Mouse (Mus musculus) right cerebral cortex, postnatal 10 days (tissue): Measurements from ENCODE around the gene Prr13.
A peak's percentile ranks its signal among the peaks of the same experiment; 100 is the strongest.

Source experiments
- DNase-seq, 2 experiments: peaks; one replicate each; pipeline ENCODE4 v3.0.0; 2021; ENCODE audit warnings: low spot score in 2 of 2

The Prr13 gene

DNA sequence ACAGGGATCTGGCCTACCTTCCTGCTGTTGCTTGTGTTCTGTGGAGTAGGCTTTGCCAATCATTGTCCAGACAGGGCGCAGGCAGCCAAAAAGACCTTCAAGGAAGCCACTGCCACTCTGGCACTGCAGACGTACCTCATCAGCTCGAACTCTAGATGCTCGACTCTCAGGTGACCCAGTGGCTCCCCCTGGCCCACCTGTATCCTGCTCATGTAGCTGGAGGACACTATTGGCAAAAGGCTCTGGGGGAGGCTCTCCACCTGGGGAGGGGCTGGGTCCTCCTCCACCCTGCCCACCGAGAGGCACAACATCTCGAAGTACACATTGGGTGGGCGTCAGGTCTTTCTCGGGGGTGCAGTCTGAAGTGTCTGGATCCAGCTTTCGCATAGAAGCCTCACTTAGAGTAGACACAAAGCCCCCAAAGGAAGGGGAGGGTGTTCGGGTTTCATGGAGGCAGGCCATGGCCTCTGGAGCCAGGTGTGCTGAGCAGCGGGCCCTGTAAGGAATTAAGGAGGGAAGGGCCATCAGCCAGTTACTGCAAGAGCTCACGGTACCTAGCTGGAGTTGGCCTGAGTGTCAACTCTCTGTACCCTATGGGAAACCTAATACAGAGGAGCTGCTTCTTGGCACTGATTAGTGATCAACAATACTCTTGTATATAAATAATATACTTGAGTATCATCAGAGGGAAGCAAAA lies 46.4 kb downstream of the Prr13 start:
- peak; percentile 22 to 34 for DNase-seq

DNA sequence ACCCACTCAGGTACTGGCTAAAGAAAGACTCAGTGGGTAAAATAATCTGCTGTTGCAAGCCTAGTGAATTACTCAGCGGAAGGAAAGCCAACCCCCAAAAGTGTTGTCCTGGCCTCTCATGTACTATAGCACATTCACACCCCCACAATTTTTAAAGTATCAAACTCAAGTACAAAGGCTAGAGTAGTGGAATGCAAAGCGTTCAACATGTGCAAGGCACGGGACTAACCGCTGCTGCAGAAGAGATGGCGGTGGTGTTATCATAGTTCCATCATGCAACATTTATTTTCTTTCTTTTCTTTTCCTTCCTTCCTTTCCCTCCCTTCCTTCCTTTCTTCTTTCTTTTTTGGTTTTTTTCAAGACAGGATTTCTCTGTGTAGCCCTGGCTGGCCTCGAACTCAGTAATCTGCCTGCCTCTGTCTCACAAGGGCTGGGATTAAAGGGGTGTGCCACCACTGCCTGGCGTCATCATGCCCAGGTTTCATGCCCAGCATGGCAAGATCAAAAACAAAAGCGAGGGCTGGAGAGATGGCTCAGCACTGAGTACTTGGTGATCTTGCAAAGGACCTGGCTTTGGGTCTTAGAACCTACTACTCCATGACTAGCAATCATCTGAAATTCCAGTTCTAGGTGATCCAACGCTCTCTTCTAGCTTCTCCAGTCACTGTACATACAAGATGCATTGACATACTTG lies 47.1 kb downstream of the Prr13 start:
- DNase-seq = peak; percentile 12 to 18

GRCm38 (mm10) chr15:102506464-102506830 lies 47.6 kb downstream of the Prr13 start:
- DNase-seq = peak; percentile 6 to 15

DNA sequence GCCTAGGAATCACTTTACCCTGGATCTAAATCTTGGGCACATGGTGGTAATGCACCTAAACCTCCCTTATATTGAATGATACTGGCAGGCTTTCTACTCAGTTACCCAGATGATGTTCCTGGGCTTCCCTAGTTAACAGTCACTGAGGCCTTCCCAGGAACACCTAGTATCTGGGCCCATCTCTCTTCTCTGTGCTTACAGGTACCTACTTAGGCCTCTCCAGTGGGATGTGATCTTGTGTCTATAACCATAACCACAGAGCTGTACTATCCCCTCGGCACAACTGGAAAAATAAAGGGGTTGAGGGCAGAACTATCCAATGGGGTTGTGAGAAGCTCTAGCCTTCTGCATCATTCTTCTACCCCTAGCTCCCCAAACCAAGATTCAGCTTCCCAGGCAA lies 48.0 kb downstream of the Prr13 start:
- DNase-seq = peak; percentile 11 to 15

GRCm38 (mm10) chr15:102507561-102507960 lies 48.7 kb downstream of the Prr13 start:
- peak in 1 of 2 experiments; percentile 18 for DNase-seq

DNA sequence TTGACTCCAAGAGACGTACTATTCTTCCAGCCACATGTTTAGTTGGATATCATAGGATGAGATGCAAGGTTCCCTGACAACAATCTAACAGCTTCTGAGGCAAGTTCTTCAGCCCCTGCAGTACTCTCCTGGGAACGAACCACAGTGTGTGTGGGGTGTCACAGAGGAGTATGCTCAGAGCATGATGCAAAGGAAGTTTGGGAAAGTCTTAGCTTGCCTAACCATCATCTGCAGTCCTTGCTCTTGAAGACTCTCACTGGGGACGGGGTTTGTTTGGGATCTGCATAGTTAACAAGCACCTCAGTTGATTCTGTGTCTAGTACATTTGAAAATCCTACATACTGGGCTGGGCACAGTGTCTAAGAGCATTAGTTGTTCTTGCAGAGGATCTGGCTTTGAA lies 49.5 kb downstream of the Prr13 start:
- DNase-seq = peak in 1 of 2 experiments; percentile 18

- peak; percentile 66 to 80 for DNase-seq
Observed at GRCm38 (mm10) chr15:102510110-102510509, 51.3 kb downstream of the Prr13 start.

DNA sequence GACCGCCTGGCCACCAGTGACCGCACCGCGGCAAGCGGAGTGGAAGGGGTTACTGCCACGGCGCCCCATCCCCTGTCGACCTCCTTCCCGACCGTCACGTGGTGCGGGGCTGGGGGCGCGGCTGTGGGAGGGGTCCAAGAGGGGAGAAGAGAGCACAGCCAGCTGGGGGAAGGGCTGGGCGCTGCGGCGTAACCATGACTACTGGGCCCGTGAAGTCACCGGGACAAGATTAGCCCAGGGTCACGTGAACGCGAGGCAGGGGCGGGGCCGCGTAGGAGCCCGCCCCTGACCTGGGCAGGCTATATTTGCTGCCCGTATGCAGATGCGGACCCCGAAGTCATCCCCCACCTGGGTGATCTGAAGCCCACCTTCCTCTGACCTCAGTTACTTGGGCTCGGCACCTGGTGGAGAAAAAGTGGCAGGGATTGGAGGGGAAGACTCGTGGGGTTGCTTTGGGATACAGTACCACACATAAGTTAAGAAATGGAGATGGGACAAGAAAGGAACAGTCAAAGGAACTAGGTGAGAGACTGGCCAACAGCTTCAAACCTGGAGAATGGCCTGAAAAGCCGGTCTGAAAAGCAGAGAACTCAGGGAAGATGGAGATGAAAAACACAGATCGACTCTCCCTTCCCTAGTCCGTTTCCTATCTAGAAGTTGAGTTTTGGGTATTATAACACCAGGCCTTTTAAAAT lies 51.9 kb downstream of the Prr13 start:
- DNase-seq = peak; percentile 95 to 97

DNA sequence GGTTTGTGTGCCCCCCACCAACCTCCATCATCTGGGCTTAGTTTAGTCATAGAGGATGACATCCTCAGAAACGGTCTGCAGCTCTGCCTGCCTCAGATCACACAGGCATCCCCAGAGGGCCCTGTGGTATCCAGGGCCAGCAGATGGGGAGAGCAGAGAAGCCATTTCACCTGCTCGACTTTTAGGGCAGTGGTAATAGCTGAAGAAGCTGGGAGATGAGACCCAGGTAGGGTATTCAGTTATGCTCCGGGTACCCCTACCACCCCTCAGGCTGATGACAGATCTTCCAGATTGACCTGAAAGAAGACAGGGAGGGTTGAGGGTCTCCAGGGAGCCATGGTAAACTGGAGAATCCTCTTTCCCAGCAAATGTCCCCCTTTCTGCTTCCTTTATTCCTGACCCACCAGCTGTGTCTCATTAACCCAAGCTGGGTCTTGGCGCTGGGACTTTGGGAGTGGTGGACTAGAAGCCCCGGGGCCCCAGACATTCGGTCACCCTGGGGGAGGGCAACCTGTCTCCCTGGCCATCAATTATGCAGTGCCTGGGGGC lies 52.5 kb downstream of the Prr13 start:
- DNase-seq = peak in 1 of 2 experiments; percentile 29

DNA sequence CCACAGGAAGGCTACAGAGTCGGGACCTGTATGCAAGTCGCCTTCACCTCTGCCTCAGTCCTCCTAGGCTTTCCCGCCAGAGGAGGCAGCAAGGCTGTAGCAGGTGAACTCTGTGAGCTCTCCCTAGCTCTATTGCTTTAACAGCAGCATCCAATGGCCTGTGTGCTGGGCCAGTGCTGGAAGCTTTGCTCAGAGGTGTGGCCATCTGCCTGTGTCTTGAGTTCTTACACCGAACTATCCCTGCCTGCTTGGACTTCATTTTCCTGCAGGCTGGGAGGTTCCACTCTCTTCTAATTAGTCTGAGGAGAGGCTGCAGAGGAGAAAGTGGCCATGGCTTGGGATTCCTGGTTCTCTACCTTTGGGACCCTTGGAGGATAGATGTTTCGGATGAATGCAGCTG lies 53.2 kb downstream of the Prr13 start:
- peak; percentile 32 to 41 for DNase-seq
